Mouse (Mus musculus) stomach, embryonic 16.5 days (tissue): ENCODE data around the gene BC048679. TPM values are rescaled to one million over a fixed set of nuclear protein-coding genes. Genes with fewer than 3 reads are reported as not detected.

ENCODE experiments used
- ATAC-seq: fragments of 200-750 bp; cut with Nextera tagmentation; 2 replicates; pipeline ENCODE4 v1.8.0; 2017; ENCODE audit warnings: moderate number of reproducible peaks, moderate TSS enrichment; ENCODE audit not compliant: insufficient read depth, low FRiP score
- H3K27ac ChIP-seq: fragments of 300-500 bp; sonication (generic); 2 replicates; pipeline ENCODE4 v1.5.1; 2014; ENCODE audit warnings: low read length
- H3K27me3 ChIP-seq: fragments of 300-500 bp; sonication (generic); 2 replicates; pipeline ENCODE4 v1.6.1; 2014; ENCODE audit warnings: low read length, control low read depth, mixed read lengths; ENCODE audit not compliant: control insufficient read depth, insufficient read depth
- H3K36me3 ChIP-seq: fragments of 300-500 bp; sonication (generic); 2 replicates; pipeline ENCODE4 v1.6.1; 2014; ENCODE audit warnings: low read length; ENCODE audit not compliant: control insufficient read depth, insufficient read depth
- H3K4me1 ChIP-seq: fragments of 300-500 bp; sonication (generic); 2 replicates; pipeline ENCODE4 v1.6.1; 2014; ENCODE audit warnings: low read length, control low read depth, mixed read lengths; ENCODE audit not compliant: control insufficient read depth, insufficient read depth
- H3K4me2 ChIP-seq: fragments of 300-500 bp; sonication (generic); 2 replicates; pipeline ENCODE4 v1.6.1; 2014; ENCODE audit warnings: low read depth, low read length, mixed read lengths
- H3K4me3 ChIP-seq: fragments of 300-500 bp; sonication (generic); replicated peaks from 2 replicates; pipeline ENCODE4 v1.5.1; 2014; ENCODE audit warnings: mild to moderate bottlenecking, low read length
- H3K9ac ChIP-seq: fragments of 300-500 bp; sonication (generic); 2 replicates; pipeline ENCODE4 v1.6.1; 2014; ENCODE audit warnings: low read length
- H3K9me3 ChIP-seq: fragments of 300-500 bp; sonication (generic); replicated peaks from 2 replicates; pipeline ENCODE4 v1.6.1; 2016; ENCODE audit warnings: low read length, control low read depth; ENCODE audit not compliant: control insufficient read depth
- WGBS: fragments of 180-500 bp; shearing (Covaris S2); extraction: QIAGEN DNeasy Blood & Tissue Kit; methylation state at CpG from one replicate; pipeline ENCODE4 v1.1.7; 2014; 5-methylcytosine and 5-hydroxymethylcytosine counted together
- polyA plus RNA-seq: library from polyadenylated mRNA; unstranded; fragments of >200 nt; fragmentation: Nextera tagmentation; extraction: Ambion mirVana; gene quantifications from 2 replicates; pipeline ENCODE4 v1.2.1, GENCODE M21; 2015

Gene BC048679
- not detected in 2 replicates for polyA plus RNA-seq

DNA sequence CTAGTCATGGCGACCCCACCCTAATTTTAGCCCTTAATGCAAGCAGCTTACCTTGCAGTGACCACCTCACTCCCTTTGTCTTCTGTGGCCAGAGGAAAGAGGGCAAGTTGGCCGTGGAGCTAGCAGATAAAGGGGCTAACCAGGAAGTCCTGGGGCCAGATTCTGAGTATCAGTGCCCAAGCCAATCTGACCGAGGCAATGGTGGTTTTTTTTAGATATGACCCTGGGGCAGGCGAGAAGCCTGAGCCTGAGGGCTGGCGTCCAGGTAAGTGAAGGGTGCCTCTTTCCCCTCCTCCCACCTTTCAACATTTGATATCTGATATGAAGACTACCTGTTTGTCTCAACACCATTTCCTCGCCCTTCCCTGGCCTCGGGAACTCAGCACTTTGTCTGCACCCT lies at the start of gene BC048679:
Gene BC048679 (minus strand): TSS at position 101 of the 400 bp plus-strand sequence.
- Histone ChIP-seq H3K4me3 (no peak within 1 kb of the TSS), H3K4me1 (peaks cover 4% of the 10 kb centered on the region; the same call in 1 of the 2 replicates), H3K9ac (no peak within 1 kb of the TSS), H3K27me3 (peaks cover 7% of the 10 kb centered on the region; the same call in 1 of the 2 replicates), H3K36me3 (no peaks in the 10 kb centered on the region), H3K27ac (no peak within 1 kb of the TSS), H3K4me2 (no peak within 1 kb of the TSS), H3K9me3 (no peaks in the 10 kb centered on the region)
- ATAC-seq: no peak
- WGBS: 46% methylated on average over 7 of the region's 7 CpGs

GRCm38 (mm10) chr7:81542934-81543333 lies 44.9 kb upstream of the BC048679 start:
- H3K4me2 ChIP-seq: no peak overlapping the region
- no peak overlapping the region for H3K9ac ChIP-seq
- H3K27ac ChIP-seq: no peak overlapping the region
- no peaks in the 10 kb centered on the region for H3K9me3 ChIP-seq
- no peaks in the 10 kb centered on the region for H3K4me1 ChIP-seq
- H3K27me3 ChIP-seq: no peaks in the 10 kb centered on the region
- no peaks in the 10 kb centered on the region for H3K36me3 ChIP-seq
- ATAC-seq: no peak
- no peak overlapping the region for H3K4me3 ChIP-seq
- 55% methylated on average over 8 of the region's 8 CpGs for WGBS

- Histone ChIP-seq H3K27me3 (no peaks in the 10 kb centered on the region), H3K4me3 (no peak overlapping the region), H3K4me2 (no peak overlapping the region), H3K9me3 (no peaks in the 10 kb centered on the region), H3K27ac (no peak overlapping the region), H3K36me3 (no peaks in the 10 kb centered on the region), H3K9ac (no peak overlapping the region), H3K4me1 (no peaks in the 10 kb centered on the region)
- WGBS: 90% methylated on average over 7 of the region's 7 CpGs
- no peak for ATAC-seq
These were observed 43.9 kb upstream of the BC048679 start for GRCm38 (mm10) chr7:81541924-81542524.

GRCm38 (mm10) chr7:81540999-81541398 lies 42.9 kb upstream of the BC048679 start:
- H3K36me3 ChIP-seq: no peaks in the 10 kb centered on the region
- H3K4me2 ChIP-seq: no peak overlapping the region
- no peak overlapping the region for H3K4me3 ChIP-seq
- WGBS: 43% methylated on average over 1 of the region's 1 CpGs
- H3K4me1 ChIP-seq: no peaks in the 10 kb centered on the region
- H3K27me3 ChIP-seq: no peaks in the 10 kb centered on the region
- no peak overlapping the region for H3K9ac ChIP-seq
- no peaks in the 10 kb centered on the region for H3K9me3 ChIP-seq
- no peak for ATAC-seq
- H3K27ac ChIP-seq: no peak overlapping the region

- no peaks in the 10 kb centered on the region for H3K36me3 ChIP-seq
- H3K27me3 ChIP-seq: no peaks in the 10 kb centered on the region
- H3K9ac ChIP-seq: no peak overlapping the region
- H3K4me3 ChIP-seq: no peak overlapping the region
- H3K27ac ChIP-seq: no peak overlapping the region
- H3K9me3 ChIP-seq: no peaks in the 10 kb centered on the region
- no peak for ATAC-seq
- no peak overlapping the region for H3K4me2 ChIP-seq
- H3K4me1 ChIP-seq: no peaks in the 10 kb centered on the region
- WGBS: 29% methylated on average over 2 of the region's 2 CpGs
These were observed 41.5 kb upstream of the BC048679 start for GRCm38 (mm10) chr7:81539565-81539964.

DNA sequence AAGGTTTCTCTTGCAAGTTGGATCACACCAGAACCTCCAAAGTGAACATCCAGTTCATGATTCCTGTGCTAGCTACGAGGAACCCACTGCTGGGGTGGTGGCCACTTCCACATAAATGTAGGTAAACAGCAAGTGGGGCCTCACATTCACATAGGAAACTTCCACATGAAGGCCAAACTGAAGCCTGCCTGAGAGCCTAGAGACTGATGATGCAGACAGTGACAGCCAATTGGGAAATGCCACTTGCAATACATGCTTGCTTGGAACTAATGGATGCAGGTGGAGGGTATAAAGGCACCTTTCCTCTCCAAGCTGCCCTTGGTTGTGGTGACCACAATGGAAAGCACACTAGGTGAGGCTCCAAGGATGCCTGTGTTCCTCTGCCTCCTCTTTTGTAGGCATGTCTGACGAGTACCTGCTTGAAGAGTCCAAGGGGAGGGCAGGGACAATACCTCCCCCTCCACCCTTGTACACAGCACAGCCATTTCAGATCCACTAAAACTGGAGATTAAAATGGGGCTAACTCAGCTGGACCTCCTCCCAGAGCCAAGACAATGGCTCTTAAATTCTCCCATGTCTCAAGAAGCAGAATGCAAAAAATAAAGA lies 40.1 kb upstream of the BC048679 start:
- Histone ChIP-seq H3K4me3 (no peak overlapping the region), H3K36me3 (peaks cover 13% of the 10 kb centered on the region; the same call in 1 of the 2 replicates), H3K27ac (no peak overlapping the region), H3K27me3 (no peaks in the 10 kb centered on the region), H3K4me2 (no peak overlapping the region), H3K9ac (no peak overlapping the region), H3K4me1 (no peaks in the 10 kb centered on the region), H3K9me3 (peaks cover 3% of the 10 kb centered on the region; the same call in 1 of the 2 replicates)
- WGBS: 64% methylated on average over 2 of the region's 2 CpGs
- ATAC-seq: no peak

- H3K36me3 ChIP-seq: peaks cover 26% of the 10 kb centered on the region
- no peak for ATAC-seq
These were observed 38.4 kb upstream of the BC048679 start for GRCm38 (mm10) chr7:81536478-81536877.

DNA sequence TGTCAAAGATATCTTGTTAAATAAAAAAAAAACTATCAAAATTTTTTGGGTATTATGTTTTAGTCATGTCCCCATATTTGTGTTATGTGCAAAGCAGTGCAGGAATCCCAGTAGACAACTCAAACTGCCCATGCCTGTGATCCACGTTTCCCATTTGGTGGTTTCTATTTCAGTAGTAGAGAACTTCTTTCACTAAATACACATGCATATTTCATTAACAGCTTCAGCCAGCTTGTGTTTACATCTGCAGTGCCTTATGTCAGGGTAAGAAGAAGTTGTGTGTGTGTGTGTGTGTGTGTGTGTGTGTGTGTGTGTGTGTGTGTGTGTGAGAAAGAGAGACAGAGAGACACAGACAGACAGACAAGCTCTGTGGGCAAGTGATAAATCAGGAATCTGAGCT lies 33.4 kb upstream of the BC048679 start:
- H3K4me3 ChIP-seq: no peak overlapping the region
- H3K27me3 ChIP-seq: no peaks in the 10 kb centered on the region
- no peaks in the 10 kb centered on the region for H3K4me1 ChIP-seq
- WGBS: 87% methylated on average over 1 of the region's 1 CpGs
- H3K36me3 ChIP-seq: peaks cover 50% of the 10 kb centered on the region
- no peak for ATAC-seq
- H3K27ac ChIP-seq: no peak overlapping the region
- H3K4me2 ChIP-seq: no peak overlapping the region
- H3K9me3 ChIP-seq: peaks cover 3% of the 10 kb centered on the region; the same call in 1 of the 2 replicates
- no peak overlapping the region for H3K9ac ChIP-seq

More at GRCm38 (mm10) chr7:81536478-81536877, 38.4 kb upstream of the BC048679 start:
- WGBS: 82% methylated on average over 4 of the region's 4 CpGs
- no peak overlapping the region for H3K4me3 ChIP-seq
- H3K27me3 ChIP-seq: no peaks in the 10 kb centered on the region
- peaks cover 3% of the 10 kb centered on the region; the same call in 1 of the 2 replicates for H3K9me3 ChIP-seq
- no peak overlapping the region for H3K9ac ChIP-seq
- H3K27ac ChIP-seq: no peak overlapping the region
- no peaks in the 10 kb centered on the region for H3K4me1 ChIP-seq
- no peak overlapping the region for H3K4me2 ChIP-seq

DNA sequence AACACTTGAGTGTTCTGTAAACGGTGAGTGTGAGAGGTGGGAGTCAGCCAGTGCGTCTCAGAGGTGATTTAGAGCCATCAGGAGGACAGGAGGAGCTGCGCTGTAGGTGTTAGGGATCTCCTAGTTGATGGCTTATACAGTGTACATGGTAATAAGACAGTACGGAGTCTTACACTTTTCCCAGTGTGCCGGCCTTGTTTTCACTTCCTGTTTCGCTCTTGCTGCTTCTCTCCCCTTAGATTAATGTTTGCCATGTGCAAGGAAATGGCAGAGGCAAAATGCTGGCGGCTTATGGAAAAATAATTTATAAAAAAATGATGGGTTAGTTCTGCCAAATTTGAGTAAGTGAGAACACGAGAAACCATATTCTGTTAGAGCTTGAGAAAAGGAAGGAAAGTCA lies 30.8 kb upstream of the BC048679 start:
- peaks cover 45% of the 10 kb centered on the region for H3K36me3 ChIP-seq

More for the DNA sequence above, 30.8 kb upstream of the BC048679 start:
- H3K9me3 ChIP-seq: peaks cover under 1% of the 10 kb centered on the region; the same call in 1 of the 2 replicates
- no peak overlapping the region for H3K9ac ChIP-seq
- H3K27me3 ChIP-seq: no peaks in the 10 kb centered on the region
- H3K4me2 ChIP-seq: no peak overlapping the region
- 84% methylated on average over 8 of the region's 8 CpGs for WGBS
- no peak overlapping the region for H3K4me3 ChIP-seq
- peaks cover 12% of the 10 kb centered on the region for H3K4me1 ChIP-seq
- ATAC-seq: no peak
- H3K27ac ChIP-seq: no peak overlapping the region
